Mouse (Mus musculus) lung, adult 2 months (tissue): ENCODE data around the gene Ntn1. TPM values are rescaled to one million over a fixed set of nuclear protein-coding genes. Genes with fewer than 3 reads are reported as not detected.

Experiments
- DNase-seq: peaks from one replicate; pipeline ENCODE4 v3.0.0; 2022
- H3K4me1 ChIP-seq: fragments of 200-500 bp; 2 replicates; pipeline ENCODE4 v1.6.1; 2011; ENCODE audit warnings: low read length; ENCODE audit not compliant: control insufficient read depth, insufficient read depth
- H3K4me3 ChIP-seq: fragments of 200-500 bp; replicated peaks from 2 replicates; pipeline ENCODE3; 2011; ENCODE audit warnings: low read depth, mild to moderate bottlenecking, control low read depth, low read length; ENCODE audit errors: extremely low read depth
- CTCF ChIP-seq: fragments of 200-500 bp; IDR thresholded peaks from 2 replicates; pipeline ENCODE4 v1.5.1; 2011; ENCODE audit warnings: mild to moderate bottlenecking, low read length, control low read depth; ENCODE audit not compliant: insufficient read depth
- POLR2A ChIP-seq: fragments of 200-500 bp; IDR thresholded peaks from 2 replicates; pipeline ENCODE4 v1.6.1; 2011; ENCODE audit warnings: low read depth, mild to moderate bottlenecking, control low read depth, low read length, borderline replicate concordance; ENCODE audit errors: extremely low read depth
- WGBS: fragments of 180-500 bp; shearing (Covaris S2); methylation state at CpG from one replicate; pipeline ENCODE4 v1.1.7; 2018; 5-methylcytosine and 5-hydroxymethylcytosine counted together
- polyA plus RNA-seq: library from polyadenylated mRNA; depleted of rRNA; stranded (reverse); fragments of >200 nt; gene quantifications from 2 replicates; pipeline ENCODE4 v1.2.3, GENCODE M21; 2012

The Ntn1 gene
- polyA plus RNA-seq, 1 experiment = 58.8 TPM

GRCm38 (mm10) chr11:68201811-68202459, 198.7 kb downstream of the Ntn1 start:
- 89% methylated on average over 10 of the region's 10 CpGs for WGBS
- DNase-seq = no peak
- Histone ChIP-seq H3K4me3 (no peak overlapping the region), H3K4me1 (peaks cover 9% of the 10 kb centered on the region)
- TF ChIP-seq POLR2A = no peak

- peaks cover 9% of the 10 kb centered on the region for H3K4me1 ChIP-seq
- WGBS = 42% methylated on average over 1 of the region's 1 CpGs
- no peak for DNase-seq
- H3K4me3 ChIP-seq = no peak overlapping the region
- no peak for TF ChIP-seq POLR2A
These were observed 199.6 kb downstream of the Ntn1 start for GRCm38 (mm10) chr11:68201063-68201462.

- DNase-seq = no peak
- 81% methylated on average over 4 of the region's 4 CpGs for WGBS
- peaks cover 8% of the 10 kb centered on the region for H3K4me1 ChIP-seq
- H3K4me3 ChIP-seq = no peak overlapping the region
- TF ChIP-seq POLR2A = no peak
- no peak for TF ChIP-seq CTCF
These were observed 200.1 kb downstream of the Ntn1 start for GRCm38 (mm10) chr11:68200500-68200899.

- no peak for DNase-seq
- 12% methylated on average over 10 of the region's 10 CpGs for WGBS
- Histone ChIP-seq H3K4me1 (peaks cover 14% of the 10 kb centered on the region), H3K4me3 (no peak overlapping the region)
- TF ChIP-seq CTCF (no peak), POLR2A (no peak)
These were observed 200.7 kb downstream of the Ntn1 start for GRCm38 (mm10) chr11:68199801-68200423.

GRCm38 (mm10) chr11:68199103-68199502, 201.5 kb downstream of the Ntn1 start:
- WGBS = 75% methylated on average over 8 of the region's 8 CpGs
- Histone ChIP-seq H3K4me3 (no peak overlapping the region), H3K4me1 (peaks cover 16% of the 10 kb centered on the region)
- no peak for TF ChIP-seq POLR2A
- no peak for TF ChIP-seq CTCF
- no peak for DNase-seq

GRCm38 (mm10) chr11:68198696-68199095, 201.9 kb downstream of the Ntn1 start:
- TF ChIP-seq CTCF (no peak), POLR2A (no peak)
- DNase-seq = no peak
- 75% methylated on average over 10 of the region's 10 CpGs for WGBS
- no peak overlapping the region for H3K4me3 ChIP-seq
- H3K4me1 ChIP-seq = peaks cover 16% of the 10 kb centered on the region

GRCm38 (mm10) chr11:68197471-68197870, 203.2 kb downstream of the Ntn1 start:
- no peak for DNase-seq
- TF ChIP-seq POLR2A = no peak
- TF ChIP-seq CTCF = no peak
- Histone ChIP-seq H3K4me1 (peaks cover 16% of the 10 kb centered on the region), H3K4me3 (no peak overlapping the region)
- WGBS = 92% methylated on average over 11 of the region's 11 CpGs

- DNase-seq = no peak
- TF ChIP-seq CTCF (no peak), POLR2A (no peak)
- H3K4me1 ChIP-seq = peaks cover 16% of the 10 kb centered on the region
- no peak overlapping the region for H3K4me3 ChIP-seq
- 58% methylated on average over 6 of the region's 6 CpGs for WGBS
These were observed 204.1 kb downstream of the Ntn1 start for GRCm38 (mm10) chr11:68196566-68196965.

GRCm38 (mm10) chr11:68195693-68196176, 204.9 kb downstream of the Ntn1 start:
- WGBS = 78% methylated on average over 10 of the region's 10 CpGs
- TF ChIP-seq POLR2A (no peak), CTCF (no peak)
- DNase-seq = no peak
- peaks cover 16% of the 10 kb centered on the region for H3K4me1 ChIP-seq
- H3K4me3 ChIP-seq = no peak overlapping the region

GRCm38 (mm10) chr11:68195168-68195567, 205.5 kb downstream of the Ntn1 start:
- 57% methylated on average over 6 of the region's 6 CpGs for WGBS
- Histone ChIP-seq H3K4me1 (peaks cover 14% of the 10 kb centered on the region), H3K4me3 (no peak overlapping the region)
- TF ChIP-seq POLR2A (no peak), CTCF (peak; percentile 17; the same call in 1 of the 2 replicates)
- DNase-seq = no peak
